Mouse (Mus musculus): Measurements from ENCODE around the gene Syt15.
"Not testable (repeated sequence)": the region's sequence is repeated elsewhere in the genome, so short reads cannot be mapped to it uniquely, and the experiment has no call there.

Syt15 gene

DNA sequence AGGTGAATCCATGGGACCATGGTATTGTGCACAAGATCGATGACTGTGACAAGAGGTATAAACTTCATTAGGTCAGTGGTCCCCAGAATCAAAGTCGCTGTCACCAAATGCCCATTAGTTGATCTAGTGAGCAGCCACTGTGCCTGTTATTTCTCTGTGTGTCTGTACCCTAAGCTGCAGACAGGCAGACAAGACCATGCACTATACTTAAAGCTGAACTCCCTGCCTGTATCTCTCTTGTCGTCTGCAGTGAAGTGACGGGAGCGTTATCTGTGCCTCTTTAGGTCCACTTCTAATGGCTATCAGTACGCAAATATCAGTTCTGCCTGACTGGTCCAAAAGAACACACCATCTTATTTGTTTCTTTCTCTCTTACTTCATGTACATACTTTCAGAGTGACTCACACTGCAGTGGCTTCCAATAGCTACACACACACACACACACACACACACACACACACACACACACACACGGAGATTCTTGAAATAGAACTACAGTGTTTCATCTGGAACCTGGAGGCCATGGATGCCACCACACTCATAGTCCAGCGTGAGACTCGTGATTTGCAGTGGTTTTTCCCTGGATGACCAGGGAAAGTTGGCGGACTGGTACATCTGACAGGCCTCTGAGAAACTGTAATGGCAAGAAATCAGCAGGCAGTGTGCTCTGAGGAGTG, 9.6 kb downstream of the Syt15 start:
- no peak for DNase-seq

- no peak for DNase-seq
Measured at GRCm38 (mm10) chr14:34232340-34232739, 12.9 kb downstream of the Syt15 start.

- no peak for DNase-seq
Measured at GRCm38 (mm10) chr14:34232866-34233680, 13.7 kb downstream of the Syt15 start.

- DNase-seq: no peak
Measured at GRCm38 (mm10) chr14:34233846-34234245, 14.5 kb downstream of the Syt15 start.

DNA sequence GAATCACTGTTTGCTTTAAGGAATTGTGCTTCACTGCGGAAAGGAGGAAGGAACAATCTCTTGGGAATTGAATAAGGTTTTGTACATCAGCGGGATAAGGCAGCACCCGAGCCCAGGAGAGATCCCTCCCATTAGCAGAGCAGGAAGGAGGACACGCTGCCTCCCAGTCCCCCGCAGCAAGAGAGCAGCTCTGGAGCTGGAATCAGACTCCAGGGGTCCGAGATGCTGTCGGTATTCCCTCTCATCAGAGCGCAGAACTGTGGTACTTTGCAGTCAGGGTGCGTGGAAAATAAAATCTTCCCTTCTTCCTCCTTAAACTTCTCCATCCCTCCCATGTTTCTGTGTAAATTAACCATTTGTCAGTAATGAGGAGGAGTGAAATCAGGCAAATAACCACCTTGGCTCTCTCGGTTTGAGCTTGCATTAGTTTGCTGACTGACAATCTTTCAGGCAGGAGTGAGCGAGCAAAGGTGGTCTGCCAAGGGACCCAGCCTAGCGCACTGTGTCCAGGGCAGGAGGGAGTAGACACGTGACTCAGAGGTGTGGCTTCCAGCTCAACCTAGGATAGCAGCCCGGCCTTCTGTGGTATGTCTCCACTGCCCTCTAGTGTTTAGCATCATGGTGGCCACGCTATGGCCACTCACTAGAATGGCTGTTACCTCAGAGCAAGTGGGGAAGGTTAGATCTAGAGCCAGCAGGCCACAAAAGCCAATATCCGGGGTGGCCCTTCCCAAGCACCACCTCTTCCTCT, 15.4 kb downstream of the Syt15 start:
- peak; percentile 73 to 79 for DNase-seq

GRCm38 (mm10) chr14:34240263-34240662, 20.9 kb downstream of the Syt15 start:
- no peak for DNase-seq

GRCm38 (mm10) chr14:34240676-34241075, 21.3 kb downstream of the Syt15 start:
- no peak for DNase-seq

DNA sequence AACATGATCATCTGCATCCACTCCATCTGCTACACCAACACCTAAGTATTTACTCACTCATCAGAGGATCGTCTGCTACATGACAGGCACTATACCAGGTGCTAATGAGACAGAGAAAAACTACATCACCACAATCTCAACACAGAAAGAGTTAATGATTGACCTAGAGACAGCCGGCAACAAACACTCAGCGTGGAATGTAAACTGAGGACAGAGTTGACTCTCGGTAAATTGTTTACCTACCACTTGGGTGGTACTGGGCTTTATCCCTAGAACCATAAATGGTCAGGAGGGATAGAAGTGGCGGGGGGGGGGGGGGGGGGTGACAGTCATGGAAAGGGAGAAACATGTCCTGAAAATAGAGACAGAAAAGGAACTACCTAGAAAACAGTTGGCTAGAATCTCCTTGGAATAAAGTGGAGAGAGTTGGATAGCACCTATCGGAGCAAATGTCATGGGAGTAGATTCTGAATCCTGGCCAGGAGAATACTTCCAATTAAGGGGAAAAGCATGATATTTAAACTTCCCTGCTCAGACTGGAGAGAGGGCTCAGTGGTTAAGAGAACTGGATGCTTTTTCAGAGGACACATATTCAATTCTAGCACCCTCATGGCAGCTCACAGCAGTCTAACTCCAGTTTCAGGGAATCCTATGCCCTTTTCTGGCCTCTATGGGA, 33.2 kb downstream of the Syt15 start:
- no peak for DNase-seq

DNA sequence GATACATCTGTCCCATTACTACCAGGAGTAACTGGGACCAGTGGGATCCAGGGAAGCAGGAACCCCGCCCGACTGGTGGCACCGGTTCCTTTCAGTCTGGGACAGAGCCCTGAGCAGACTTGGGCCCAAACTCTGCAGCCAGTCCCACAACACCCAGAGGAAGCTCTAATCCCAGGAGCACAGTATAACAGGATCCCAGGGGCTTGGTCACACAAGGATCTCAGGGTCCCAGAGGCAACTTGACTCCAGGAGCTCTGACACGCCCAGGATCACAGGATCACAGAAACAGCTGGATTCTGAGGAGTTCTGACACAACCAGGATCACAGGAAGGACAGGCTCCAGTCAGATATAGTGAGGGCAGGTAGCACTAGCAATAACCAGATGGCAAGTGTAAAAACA, 33.9 kb downstream of the Syt15 start:
- no peak for DNase-seq

DNA sequence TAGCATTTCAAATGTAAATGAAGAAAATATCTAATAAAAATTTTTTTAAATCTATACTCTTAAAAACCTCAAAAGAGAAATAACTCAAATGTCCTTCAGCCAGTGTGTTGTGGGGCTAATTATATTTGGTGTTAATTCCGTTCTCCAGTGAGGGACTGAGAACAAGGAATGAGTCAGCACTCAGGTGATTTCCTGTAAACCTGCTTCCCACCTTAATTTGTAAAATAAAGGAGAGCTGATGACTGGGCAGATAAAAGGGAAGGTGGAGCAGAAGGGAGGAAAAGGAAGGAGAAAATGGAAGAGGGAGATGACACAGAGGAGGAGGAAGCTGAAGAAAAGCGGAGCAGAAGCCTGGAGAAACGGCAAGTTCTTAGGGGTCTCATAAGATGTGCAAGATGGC, 39.1 kb downstream of the Syt15 start:
- not testable (repeated sequence) for DNase-seq

DNA sequence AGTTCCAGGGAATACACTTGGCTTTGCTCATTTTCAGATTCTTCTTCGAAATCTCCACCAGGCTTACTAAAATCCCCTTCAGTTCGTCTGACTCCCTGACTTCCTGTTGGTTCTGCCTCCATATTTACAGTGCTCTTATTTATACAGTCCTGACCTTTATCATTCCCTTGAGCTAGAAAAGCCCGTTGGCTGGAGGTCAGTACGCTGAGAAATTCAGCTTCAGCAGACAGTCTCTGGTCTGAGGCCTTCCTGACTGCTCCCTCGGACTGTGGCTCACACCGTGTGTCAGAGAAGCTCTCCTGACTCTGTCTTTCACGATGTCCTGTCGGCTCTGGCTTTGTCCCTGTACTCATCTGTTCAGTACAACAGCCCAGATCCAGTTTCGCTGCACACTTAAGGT, 48.7 kb downstream of the Syt15 start:
- no peak for DNase-seq

GRCm38 (mm10) chr14:34273280-34273679, 53.9 kb downstream of the Syt15 start:
- DNase-seq: no peak

GRCm38 (mm10) chr14:34274141-34274540, 54.7 kb downstream of the Syt15 start:
- no peak for DNase-seq

DNA sequence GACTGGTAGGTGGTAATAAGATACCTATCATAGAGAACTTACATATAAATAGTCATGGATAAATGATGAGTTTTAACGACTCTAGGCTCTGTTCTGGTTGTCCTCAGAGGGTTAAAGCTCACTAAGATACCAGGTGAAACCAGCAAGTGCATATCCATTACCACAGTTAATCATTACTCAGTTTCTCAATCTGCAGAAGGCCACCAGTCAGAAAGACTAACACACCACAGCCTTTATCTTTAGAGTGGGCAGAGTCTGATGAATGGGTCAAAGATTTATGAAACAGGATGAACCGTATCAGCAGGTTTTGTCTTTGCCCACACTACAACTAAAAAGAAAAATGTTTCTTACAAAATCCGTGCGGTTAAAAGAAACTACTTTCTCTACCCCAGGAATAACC, 55.8 kb downstream of the Syt15 start:
- DNase-seq: no peak

DNA sequence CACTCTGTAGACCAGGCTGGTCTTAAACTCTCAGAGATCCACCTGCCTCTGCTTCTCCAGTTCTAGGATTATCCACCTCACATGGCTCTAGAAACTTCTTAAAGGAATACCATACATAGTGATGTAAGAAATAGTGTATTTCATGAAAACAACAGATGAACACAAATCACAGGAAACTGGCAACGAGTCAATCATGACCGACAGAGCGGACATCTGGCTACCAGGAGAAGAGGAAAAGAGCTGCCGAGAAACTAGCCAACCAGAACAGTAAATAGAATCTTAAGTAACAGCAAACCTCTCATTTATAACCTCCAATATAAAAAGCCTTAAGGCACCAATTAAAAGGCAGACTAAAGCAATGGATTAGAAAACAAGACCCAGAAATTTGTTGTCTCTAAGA, 60.3 kb downstream of the Syt15 start:
- DNase-seq: no peak
